Mouse (Mus musculus) intestine, embryonic 14.5 days (tissue): Measurements from ENCODE around the gene Fam19a5. TPM values are rescaled to one million over a fixed set of nuclear protein-coding genes. Genes with fewer than 3 reads are reported as not detected.

Source experiments
- ATAC-seq: fragments of 200-750 bp; cut with Nextera tagmentation; replicated peaks from 2 replicates; pipeline ENCODE4 v1.8.0; 2017; ENCODE audit warnings: low read depth, moderate number of reproducible peaks, moderate TSS enrichment, moderate library complexity; ENCODE audit not compliant: low FRiP score, low TSS enrichment
- DNase-seq: peaks from one replicate; pipeline ENCODE4 v3.0.0-alpha.2; 2018; ENCODE audit warnings: low spot score
- H3K27ac ChIP-seq: fragments of 300-500 bp; sonication (generic); 2 replicates; pipeline ENCODE4 v1.5.1; 2014; ENCODE audit warnings: low read depth, mild to moderate bottlenecking, control low read depth
- H3K27me3 ChIP-seq: fragments of 300-500 bp; sonication (generic); replicated peaks from 2 replicates; pipeline ENCODE4 v1.6.1; 2014; ENCODE audit warnings: low read length, control low read depth; ENCODE audit not compliant: control insufficient read depth, insufficient read depth
- H3K36me3 ChIP-seq: fragments of 300-500 bp; sonication (generic); 2 replicates; pipeline ENCODE4 v1.6.1; 2014; ENCODE audit warnings: low read length, control low read depth; ENCODE audit not compliant: control insufficient read depth, insufficient read depth
- H3K4me1 ChIP-seq: fragments of 300-500 bp; sonication (generic); replicated peaks from 2 replicates; pipeline ENCODE4 v1.6.1; 2014; ENCODE audit warnings: low read length, control low read depth, mixed read lengths; ENCODE audit not compliant: control insufficient read depth, insufficient read depth
- H3K4me2 ChIP-seq: fragments of 300-500 bp; sonication (generic); 2 replicates; pipeline ENCODE4 v1.6.1; 2014; ENCODE audit warnings: low read length
- H3K4me3 ChIP-seq: fragments of 300-500 bp; sonication (generic); 2 replicates; pipeline ENCODE4 v1.5.1; 2014; ENCODE audit warnings: low read depth, low read length, control low read depth, mixed read lengths
- H3K9ac ChIP-seq: fragments of 300-500 bp; sonication (generic); 2 replicates; pipeline ENCODE4 v1.6.1; 2014; ENCODE audit warnings: mild to moderate bottlenecking, low read length
- H3K9me3 ChIP-seq: fragments of 300-500 bp; sonication (generic); 2 replicates; pipeline ENCODE4 v1.6.1; 2016; ENCODE audit warnings: low read length, control low read depth; ENCODE audit not compliant: control insufficient read depth
- WGBS: fragments of 180-500 bp; shearing (Covaris S2); extraction: QIAGEN DNeasy Blood & Tissue Kit; methylation state at CpG from one replicate; pipeline ENCODE4 v1.1.7; 2014; 5-methylcytosine and 5-hydroxymethylcytosine counted together
- polyA plus RNA-seq: library from polyadenylated mRNA; unstranded; fragments of >200 nt; fragmentation: Nextera tagmentation; extraction: Ambion mirVana; gene quantifications from 2 replicates; pipeline ENCODE4 v1.2.1, GENCODE M21; 2014

The Fam19a5 gene
- polyA plus RNA-seq, 1 experiment from 2014 or later, result 3.7 TPM

GRCm38 (mm10) chr15:87598636-87599035, 54.5 kb downstream of the Fam19a5 start:
- Histone ChIP-seq H3K4me1 (no peaks in the 10 kb centered on the region), H3K27me3 (no peaks in the 10 kb centered on the region), H3K27ac (no peak overlapping the region), H3K4me3 (no peak overlapping the region), H3K4me2 (no peak overlapping the region), H3K36me3 (no peaks in the 10 kb centered on the region), H3K9me3 (no peaks in the 10 kb centered on the region), H3K9ac (no peak overlapping the region)
- DNase-seq (no peak), ATAC-seq (no peak)
- 87% methylated on average over 4 of the region's 4 CpGs for WGBS

GRCm38 (mm10) chr15:87603316-87603715, 59.2 kb downstream of the Fam19a5 start:
- Histone ChIP-seq H3K4me2 (no peak overlapping the region), H3K27ac (no peak overlapping the region), H3K4me1 (no peaks in the 10 kb centered on the region), H3K9ac (no peak overlapping the region), H3K36me3 (no peaks in the 10 kb centered on the region), H3K27me3 (no peaks in the 10 kb centered on the region), H3K9me3 (no peaks in the 10 kb centered on the region), H3K4me3 (no peak overlapping the region)
- WGBS, result 78% methylated on average over 1 of the region's 1 CpGs
- no peak for DNase-seq
- no peak for ATAC-seq

- Histone ChIP-seq H3K4me3 (no peak overlapping the region), H3K4me1 (no peaks in the 10 kb centered on the region), H3K27ac (no peak overlapping the region), H3K4me2 (no peak overlapping the region), H3K9ac (no peak overlapping the region), H3K36me3 (no peaks in the 10 kb centered on the region), H3K9me3 (no peaks in the 10 kb centered on the region), H3K27me3 (no peaks in the 10 kb centered on the region)
- ATAC-seq (no peak), DNase-seq (no peak)
- 68% methylated on average over 9 of the region's 9 CpGs for WGBS
Measured at GRCm38 (mm10) chr15:87605504-87606280, 61.6 kb downstream of the Fam19a5 start.

- no peak overlapping the region for H3K4me2 ChIP-seq
- no peak overlapping the region for H3K27ac ChIP-seq
- no peaks in the 10 kb centered on the region for H3K36me3 ChIP-seq
- H3K27me3 ChIP-seq, result no peaks in the 10 kb centered on the region
- 87% methylated on average over 10 of the region's 10 CpGs for WGBS
- H3K9ac ChIP-seq, result no peak overlapping the region
- no peak overlapping the region for H3K4me3 ChIP-seq
- H3K4me1 ChIP-seq, result no peaks in the 10 kb centered on the region
- no peaks in the 10 kb centered on the region for H3K9me3 ChIP-seq
- no peak for DNase-seq
- no peak for ATAC-seq
Measured at GRCm38 (mm10) chr15:87606702-87607101, 62.6 kb downstream of the Fam19a5 start.

- ATAC-seq, result no peak
- Histone ChIP-seq H3K36me3 (no peaks in the 10 kb centered on the region), H3K27ac (no peak overlapping the region), H3K9me3 (no peaks in the 10 kb centered on the region), H3K4me1 (no peaks in the 10 kb centered on the region), H3K27me3 (no peaks in the 10 kb centered on the region), H3K4me3 (no peak overlapping the region), H3K4me2 (no peak overlapping the region), H3K9ac (no peak overlapping the region)
- WGBS, result 90% methylated on average over 1 of the region's 1 CpGs
- DNase-seq, result no peak
Measured at GRCm38 (mm10) chr15:87609236-87609635, 65.1 kb downstream of the Fam19a5 start.

GRCm38 (mm10) chr15:87623966-87624609, 80.0 kb downstream of the Fam19a5 start:
- ATAC-seq (peak; percentile 85), DNase-seq (peak; percentile 90)
- H3K27me3 ChIP-seq, result peaks cover 25% of the 10 kb centered on the region
- 0 out of 2 replicates have a peak, but pooled peaks cover 5% of the 10 kb centered on the region for H3K4me1 ChIP-seq
- peak overlapping the region; percentile 53 for H3K4me3 ChIP-seq
- peak overlapping the region; percentile 88 for H3K4me2 ChIP-seq
- H3K9ac ChIP-seq, result peak overlapping the region; percentile 48
- no peaks in the 10 kb centered on the region for H3K9me3 ChIP-seq
- H3K36me3 ChIP-seq, result no peaks in the 10 kb centered on the region
- under 1% methylated on average over 79 of the region's 86 CpGs for WGBS
- no peak overlapping the region; the same call in 1 of the 2 replicates for H3K27ac ChIP-seq

- no peaks in the 10 kb centered on the region for H3K36me3 ChIP-seq
- ATAC-seq (peak; percentile 59; the same call in 1 of the 2 replicates), DNase-seq (peak; percentile 71)
- peaks cover 25% of the 10 kb centered on the region for H3K27me3 ChIP-seq
- H3K4me2 ChIP-seq, result peak overlapping the region; percentile 88
- no peaks in the 10 kb centered on the region for H3K9me3 ChIP-seq
- peak overlapping the region; percentile 53 for H3K4me3 ChIP-seq
- H3K4me1 ChIP-seq, result 0 out of 2 replicates have a peak, but pooled peaks cover 5% of the 10 kb centered on the region
- no peak overlapping the region; the same call in 1 of the 2 replicates for H3K27ac ChIP-seq
- peak overlapping the region; percentile 48 for H3K9ac ChIP-seq
- 0% methylated on average over 47 of the region's 76 CpGs for WGBS
Measured at GRCm38 (mm10) chr15:87624610-87625091, 80.6 kb downstream of the Fam19a5 start.

- Histone ChIP-seq H3K27ac (no peak overlapping the region), H3K9ac (peak overlapping the region; percentile 32; the same call in 1 of the 2 replicates), H3K4me2 (peak overlapping the region; percentile 88), H3K4me3 (peak overlapping the region; percentile 53), H3K9me3 (no peaks in the 10 kb centered on the region), H3K4me1 (0 out of 2 replicates have a peak, but pooled peaks cover 5% of the 10 kb centered on the region), H3K36me3 (no peaks in the 10 kb centered on the region), H3K27me3 (peaks cover 25% of the 10 kb centered on the region)
- DNase-seq, result peak; percentile 92
- peak; percentile 72 for ATAC-seq
- WGBS, result under 1% methylated on average over 64 of the region's 68 CpGs
Measured at GRCm38 (mm10) chr15:87625236-87626023, 81.3 kb downstream of the Fam19a5 start.
